Mouse (Mus musculus) ES-Bruce4 (cell line): Measurements from ENCODE around the gene Olfr1368.

Source experiments
- CTCF ChIP-seq: IDR thresholded peaks from one replicate; pipeline ENCODE4 v1.8.1; 2011; ENCODE audit warnings: low read depth, low read length
- POLR2A ChIP-seq: IDR thresholded peaks from one replicate; pipeline ENCODE4 v1.8.1; 2011; ENCODE audit warnings: low read length; ENCODE audit not compliant: insufficient read depth

- TF ChIP-seq POLR2A = no peak
- TF ChIP-seq CTCF = no peak
Observed at GRCm38 (mm10) chr13:21109759-21110158, 35.9 kb downstream of the Olfr1368 start.
